In genomic region chr7:126200178-126200996, GRCm38 (mm10) we compare ENCODE assay signal across 8 mouse cellular contexts. TPM values are rescaled to one million over a fixed set of nuclear protein-coding genes. Genes with fewer than 3 reads are reported as not detected.
DNase-seq lines count a peak whose midpoint lies in the region; ATAC-seq and TF ChIP-seq lines count a peak whose summit lies in the region.

TSS of gene Xpo6 (minus strand) at chr7:126200501.

- in situ Hi-C loops in ES-E14 (cut with MboI; ENCODE audit: low sequenced_read_pairs in 2 of 2, unreplicated experiment in 2 of 2), result no loop called here

- H3K27ac ChIP-seq in ES-E14 (ENCODE audit: insufficient read depth, low read depth, low read length, poor library complexity, severe bottlenecking), result peak within 1 kb of the TSS; percentile 74
- H3K27ac ChIP-seq in forebrain, embryonic 16.5 days (ENCODE audit: low read length), result peak within 1 kb of the TSS; percentile 87
- peak within 1 kb of the TSS; percentile 93 for H3K27ac ChIP-seq in layer of hippocampus, adult 2 months
- peak within 1 kb of the TSS; percentile 88 for H3K27ac ChIP-seq in lung, embryonic 14.5 days (ENCODE audit: low read depth)
- H3K27ac ChIP-seq in olfactory bulb, adult 2 months (ENCODE audit: insufficient read depth, low read depth, low read length), result peak within 1 kb of the TSS; percentile 31
- H3K27ac ChIP-seq in thymus, adult 2 months (ENCODE audit: control insufficient read depth, insufficient read depth, low read length), result no peak within 1 kb of the TSS

- peaks cover 0 to 4% of the 10 kb centered on the region in 2 experiments; a peak in 3 of 4 replicates for H3K4me1 ChIP-seq in ES-E14 (ENCODE audit: control insufficient read depth in 2 of 2, insufficient read depth in 2 of 2, low read length in 2 of 2, poor library complexity in 1 of 2)
- H3K4me1 ChIP-seq in forebrain, embryonic 16.5 days (replicated peaks; ENCODE audit: control insufficient read depth, insufficient read depth, low read length), result peaks cover 21% of the 10 kb centered on the region
- peaks cover 7% of the 10 kb centered on the region; the same call in 1 of the 2 replicates for H3K4me1 ChIP-seq in lung, embryonic 14.5 days (ENCODE audit: insufficient read depth)
- peaks cover 2% of the 10 kb centered on the region; the same call in 1 of the 2 replicates for H3K4me1 ChIP-seq in olfactory bulb, adult 2 months (ENCODE audit: control insufficient read depth, insufficient read depth, low read length)
- H3K4me1 ChIP-seq in thymus, adult 2 months (replicated peaks; ENCODE audit: control insufficient read depth, insufficient read depth, low read length), result 0 out of 2 replicates have a peak, but pooled peaks cover 2% of the 10 kb centered on the region

- H3K9me3 ChIP-seq in ES-E14 (ENCODE audit: control insufficient read depth, insufficient read depth, low read depth, low read length), result no peaks in the 10 kb centered on the region
- no peaks in the 10 kb centered on the region for H3K9me3 ChIP-seq in forebrain, embryonic 16.5 days (ENCODE audit: control insufficient read depth, low read length)
- no peaks in the 10 kb centered on the region for H3K9me3 ChIP-seq in lung, embryonic 14.5 days (ENCODE audit: low read depth, low read length)

- H3K9ac ChIP-seq in ES-E14 (ENCODE audit: insufficient read depth, low read depth, low read length, poor library complexity, severe bottlenecking), result peak within 1 kb of the TSS; percentile 95
- peak within 1 kb of the TSS; percentile 98 for H3K9ac ChIP-seq in forebrain, embryonic 16.5 days (replicated peaks; ENCODE audit: low read depth, low read length)
- peak within 1 kb of the TSS; percentile 96 for H3K9ac ChIP-seq in lung, embryonic 14.5 days

- under 1% methylated on average over 53 of the region's 57 CpGs for WGBS in forebrain, embryonic 16.5 days
- 1% methylated on average over 55 of the region's 57 CpGs for WGBS in lung, embryonic 14.5 days
- WGBS in olfactory bulb, adult 2 months, result under 1% methylated on average over 56 of the region's 57 CpGs
- 1% methylated on average over 57 of the region's 57 CpGs for WGBS in thymus, adult 2 months

- peak; percentile 49; the same call in 1 of the 2 replicates for TF ChIP-seq POLR2A in olfactory bulb, adult 2 months (IDR thresholded peaks at IDR 0.05; ENCODE audit: insufficient read depth, low read depth, low read length)
- TF ChIP-seq POLR2A in thymus, adult 2 months (IDR thresholded peaks at IDR 0.05; ENCODE audit: control insufficient read depth, extremely low read depth, insufficient read depth, low read length, poor library complexity), result peak; percentile 85

- intact Hi-C loops in heart, postnatal 36 days (cut with DNase I), result no loop called here

- H3K27me3 ChIP-seq in forebrain, embryonic 16.5 days (replicated peaks; ENCODE audit: control insufficient read depth, insufficient read depth, low read length), result no peaks in the 10 kb centered on the region
- no peaks in the 10 kb centered on the region for H3K27me3 ChIP-seq in lung, embryonic 14.5 days (ENCODE audit: insufficient read depth, low read length)
- H3K27me3 ChIP-seq in thymus, adult 2 months (ENCODE audit: control insufficient read depth, insufficient read depth, low read length), result no peaks in the 10 kb centered on the region

- peak; percentile 89 for DNase-seq in ES-E14 (ENCODE audit: low read depth, low spot score)
- peak; percentile 94 for DNase-seq in cerebellum, adult 11-12 months
- DNase-seq in heart, postnatal 36 days, result peak; percentile 91 to 93
- peak; percentile 93 to 94 for DNase-seq in layer of hippocampus, adult 2 months (ENCODE audit: low spot score in 2 of 2)
- peak; percentile 99 for DNase-seq in lung, embryonic 14.5 days
- DNase-seq in thymus, adult 2 months, result peak; percentile 95

- peak; percentile 95 for ATAC-seq in forebrain, embryonic 16.5 days
- ATAC-seq in lung, embryonic 14.5 days (ENCODE audit: insufficient read depth), result peak; percentile 95

- peak within 1 kb of the TSS; percentile 74 to 93 for H3K4me3 ChIP-seq in ES-E14 (ENCODE audit: insufficient read depth in 1 of 2, low read depth in 1 of 2, low read length in 2 of 2, poor library complexity in 1 of 2, severe bottlenecking in 1 of 2)
- H3K4me3 ChIP-seq in forebrain, embryonic 16.5 days (replicated peaks; ENCODE audit: low read length), result peak within 1 kb of the TSS; percentile 94
- peak within 1 kb of the TSS; percentile 91 for H3K4me3 ChIP-seq in layer of hippocampus, adult 2 months
- peak within 1 kb of the TSS; percentile 96 for H3K4me3 ChIP-seq in lung, embryonic 14.5 days (ENCODE audit: low read depth, low read length)
- peak within 1 kb of the TSS; percentile 90 for H3K4me3 ChIP-seq in olfactory bulb, adult 2 months (ENCODE audit: insufficient read depth, low read depth, low read length)
- H3K4me3 ChIP-seq in thymus, adult 2 months (ENCODE audit: control insufficient read depth, insufficient read depth, low read length), result peak within 1 kb of the TSS; percentile 86

- 0 out of 2 replicates have a peak, but pooled peaks cover 2% of the 10 kb centered on the region for H3K36me3 ChIP-seq in ES-E14 (ENCODE audit: control insufficient read depth, insufficient read depth, low read length, poor library complexity, severe bottlenecking)
- no peaks in the 10 kb centered on the region for H3K36me3 ChIP-seq in forebrain, embryonic 16.5 days (ENCODE audit: control insufficient read depth, insufficient read depth)
- H3K36me3 ChIP-seq in lung, embryonic 14.5 days (ENCODE audit: insufficient read depth), result no peaks in the 10 kb centered on the region
- H3K36me3 ChIP-seq in thymus, adult 2 months (ENCODE audit: control insufficient read depth, insufficient read depth, low read length), result no peaks in the 10 kb centered on the region

- peak within 1 kb of the TSS; percentile 82 for H3K4me2 ChIP-seq in forebrain, embryonic 16.5 days (ENCODE audit: low read length)
- peak within 1 kb of the TSS; percentile 77 for H3K4me2 ChIP-seq in lung, embryonic 14.5 days

- TF ChIP-seq CTCF in layer of hippocampus, adult 2 months (conservative IDR thresholded peaks at IDR 0.05), result 0 out of 2 replicates have a peak, but pooled peaks have one; percentile 13
- 0 out of 2 replicates have a peak, but pooled peaks have one; percentile 9 for TF ChIP-seq CTCF in lung, embryonic 14.5 days (IDR thresholded peaks at IDR 0.05; ENCODE audit: low read depth)
- no peak; the same call in 1 of the 2 replicates for TF ChIP-seq CTCF in olfactory bulb, adult 2 months (IDR thresholded peaks at IDR 0.05; ENCODE audit: insufficient read depth, low read depth, low read length)
- TF ChIP-seq CTCF in thymus, adult 2 months (IDR thresholded peaks at IDR 0.05; ENCODE audit: borderline replicate concordance, control insufficient read depth, extremely low read depth, insufficient read depth, low read length, poor library complexity), result peak; percentile 68; the same call in 1 of the 2 replicates

TF ChIP-seq in ES-E14, 5 proteins besides CTCF, POLR2A, EP300 and RAD21:
- TF ChIP-seq ZC3H11A (IDR thresholded peaks at IDR 0.05; ENCODE audit: borderline replicate concordance, low read depth, low read length) (no peak), CHD2 (IDR thresholded peaks at IDR 0.05; ENCODE audit: low read depth, low read length) (no peak), HCFC1 (IDR thresholded peaks at IDR 0.05; ENCODE audit: borderline replicate concordance, insufficient read depth, low read length) (no peak), MAFK (IDR thresholded peaks at IDR 0.05; ENCODE audit: insufficient read depth, low read depth, low read length) (no peak)

RNA-seq across cellular contexts. Expression of gene Xpo6, which starts in this region (rescaled TPM):
- total RNA-seq in ES-E14 (2012; rRNA removed), result 92.7 and 105 TPM in 2 replicates
- 48.5 and 51.9 TPM in 2 replicates for polyA plus RNA-seq in forebrain, embryonic 16.5 days (2015; fragmentation: Nextera tagmentation; extraction: Ambion mirVana)
- 10 to 100 TPM; 20.9 to 23.6 TPM for total RNA-seq in heart, postnatal 36 days (2021)
- total RNA-seq in layer of hippocampus, adult 2 months (2021), result 10 to 100 TPM; 91.1 to 92.3 TPM
- polyA plus RNA-seq in lung, embryonic 14.5 days (2014; fragmentation: Nextera tagmentation; extraction: Ambion mirVana), result 61.9 and 67.5 TPM in 2 replicates
- not detected in 2 replicates for polyA plus RNA-seq in olfactory bulb, adult 2 months (2012; ENCODE audit: insufficient read depth, insufficient read length, low replicate concordance, missing spikeins)
- 454 and 499 TPM in 2 replicates for polyA plus RNA-seq in thymus, adult 2 months (2012; rRNA removed)
